Mouse (Mus musculus): ENCODE data around the gene Aspm. TPM values are rescaled to one million over a fixed set of nuclear protein-coding genes. Genes with fewer than 3 reads are reported as not detected.
A peak's percentile ranks its signal among the peaks of the same experiment; 100 is the strongest.
"Not testable (repeated sequence)": the region's sequence is repeated elsewhere in the genome, so short reads cannot be mapped to it uniquely, and the experiment has no call there.

Gene Aspm
- polyA plus RNA-seq, 1 experiment, result not detected

- Histone ChIP-seq H3K4me1 (ENCODE audit: control insufficient read depth, insufficient read depth, low read length) (peaks cover 9% of the 10 kb centered on the region; the same call in 1 of the 2 replicates), H3K27ac (ENCODE audit: insufficient read depth, low read depth, low read length) (no peak overlapping the region), H3K4me3 (ENCODE audit: insufficient read depth, low read depth, low read length) (peak overlapping the region; percentile 24)
- TF ChIP-seq POLR2A (IDR thresholded peaks at IDR 0.05; ENCODE audit: insufficient read depth, low read depth, low read length), result no peak
- no peak for TF ChIP-seq CTCF (IDR thresholded peaks at IDR 0.05; ENCODE audit: insufficient read depth, low read depth, low read length)
- 34% methylated on average over 3 of the region's 3 CpGs for WGBS
These were observed 29.6 kb upstream of the Aspm start for GRCm38 (mm10) chr1:139425006-139425405.

- Histone ChIP-seq H3K4me3 (ENCODE audit: insufficient read depth, low read depth, low read length) (no peak overlapping the region), H3K4me1 (ENCODE audit: control insufficient read depth, insufficient read depth, low read length) (no peaks in the 10 kb centered on the region), H3K27ac (ENCODE audit: insufficient read depth, low read depth, low read length) (no peak overlapping the region)
- TF ChIP-seq POLR2A (IDR thresholded peaks at IDR 0.05; ENCODE audit: insufficient read depth, low read depth, low read length) (no peak), CTCF (IDR thresholded peaks at IDR 0.05; ENCODE audit: insufficient read depth, low read depth, low read length) (no peak)
These were observed 16.2 kb upstream of the Aspm start for GRCm38 (mm10) chr1:139438373-139438772.

GRCm38 (mm10) chr1:139443103-139443502 is 11.5 kb upstream of the Aspm start:
- H3K4me3 ChIP-seq (ENCODE audit: insufficient read depth, low read depth, low read length); H3K4me1 ChIP-seq (ENCODE audit: control insufficient read depth, insufficient read depth, low read length); H3K27ac ChIP-seq (ENCODE audit: insufficient read depth, low read depth, low read length): not testable (repeated sequence)
- whole genome bisulfite sequencing, result 69% methylated on average over 9 of the region's 9 CpGs

GRCm38 (mm10) chr1:139455226-139455869 is 776 bp downstream of the Aspm start:
- WGBS, result 3% methylated on average over 17 of the region's 17 CpGs
- no peak overlapping the region for H3K27ac ChIP-seq (ENCODE audit: insufficient read depth, low read depth, low read length)
- TF ChIP-seq CTCF (IDR thresholded peaks at IDR 0.05; ENCODE audit: insufficient read depth, low read depth, low read length), result no peak
- no peak for TF ChIP-seq POLR2A (IDR thresholded peaks at IDR 0.05; ENCODE audit: insufficient read depth, low read depth, low read length)
- H3K4me3 ChIP-seq (ENCODE audit: insufficient read depth, low read depth, low read length), result peak overlapping the region; percentile 54
- peaks cover 8% of the 10 kb centered on the region for H3K4me1 ChIP-seq (ENCODE audit: control insufficient read depth, insufficient read depth, low read length)

GRCm38 (mm10) chr1:139460807-139461206 is 6.2 kb downstream of the Aspm start:
- no peaks in the 10 kb centered on the region for H3K4me1 ChIP-seq (ENCODE audit: control insufficient read depth, insufficient read depth, low read length)
- no peak overlapping the region for H3K4me3 ChIP-seq (ENCODE audit: insufficient read depth, low read depth, low read length)
- no peak for TF ChIP-seq POLR2A (IDR thresholded peaks at IDR 0.05; ENCODE audit: insufficient read depth, low read depth, low read length)
- no peak for TF ChIP-seq CTCF (IDR thresholded peaks at IDR 0.05; ENCODE audit: insufficient read depth, low read depth, low read length)
- 78% methylated on average over 5 of the region's 5 CpGs for WGBS
- H3K27ac ChIP-seq (ENCODE audit: insufficient read depth, low read depth, low read length), result no peak overlapping the region

GRCm38 (mm10) chr1:139465936-139466335 is 11.4 kb downstream of the Aspm start:
- Histone ChIP-seq H3K4me3 (ENCODE audit: insufficient read depth, low read depth, low read length) (no peak overlapping the region), H3K27ac (ENCODE audit: insufficient read depth, low read depth, low read length) (no peak overlapping the region), H3K4me1 (ENCODE audit: control insufficient read depth, insufficient read depth, low read length) (no peaks in the 10 kb centered on the region)
- TF ChIP-seq CTCF (IDR thresholded peaks at IDR 0.05; ENCODE audit: insufficient read depth, low read depth, low read length), result no peak
- no peak for TF ChIP-seq POLR2A (IDR thresholded peaks at IDR 0.05; ENCODE audit: insufficient read depth, low read depth, low read length)
- 88% methylated on average over 11 of the region's 11 CpGs for WGBS

GRCm38 (mm10) chr1:139478898-139479297 is 24.3 kb downstream of the Aspm start:
- no peak overlapping the region for H3K4me3 ChIP-seq (ENCODE audit: insufficient read depth, low read depth, low read length)
- H3K27ac ChIP-seq (ENCODE audit: insufficient read depth, low read depth, low read length), result no peak overlapping the region
- peaks cover 9% of the 10 kb centered on the region; the same call in 1 of the 2 replicates for H3K4me1 ChIP-seq (ENCODE audit: control insufficient read depth, insufficient read depth, low read length)
- 40% methylated on average over 11 of the region's 11 CpGs for WGBS
- TF ChIP-seq POLR2A (IDR thresholded peaks at IDR 0.05; ENCODE audit: insufficient read depth, low read depth, low read length) (no peak), CTCF (IDR thresholded peaks at IDR 0.05; ENCODE audit: insufficient read depth, low read depth, low read length) (no peak)

GRCm38 (mm10) chr1:139480246-139480645 is 25.7 kb downstream of the Aspm start:
- WGBS, result 61% methylated on average over 8 of the region's 8 CpGs
- TF ChIP-seq POLR2A (IDR thresholded peaks at IDR 0.05; ENCODE audit: insufficient read depth, low read depth, low read length) (no peak), CTCF (IDR thresholded peaks at IDR 0.05; ENCODE audit: insufficient read depth, low read depth, low read length) (no peak)
- Histone ChIP-seq H3K4me1 (ENCODE audit: control insufficient read depth, insufficient read depth, low read length) (peaks cover 9% of the 10 kb centered on the region; the same call in 1 of the 2 replicates), H3K27ac (ENCODE audit: insufficient read depth, low read depth, low read length) (no peak overlapping the region), H3K4me3 (ENCODE audit: insufficient read depth, low read depth, low read length) (no peak overlapping the region)

GRCm38 (mm10) chr1:139481146-139481545 is 26.6 kb downstream of the Aspm start:
- peaks cover 9% of the 10 kb centered on the region; the same call in 1 of the 2 replicates for H3K4me1 ChIP-seq (ENCODE audit: control insufficient read depth, insufficient read depth, low read length)
- H3K4me3 ChIP-seq (ENCODE audit: insufficient read depth, low read depth, low read length), result no peak overlapping the region
- no peak overlapping the region for H3K27ac ChIP-seq (ENCODE audit: insufficient read depth, low read depth, low read length)
- WGBS, result 46% methylated on average over 4 of the region's 4 CpGs
- no peak for TF ChIP-seq POLR2A (IDR thresholded peaks at IDR 0.05; ENCODE audit: insufficient read depth, low read depth, low read length)
- no peak for TF ChIP-seq CTCF (IDR thresholded peaks at IDR 0.05; ENCODE audit: insufficient read depth, low read depth, low read length)

- no peak overlapping the region for H3K4me3 ChIP-seq (ENCODE audit: insufficient read depth, low read depth, low read length)
- 74% methylated on average over 3 of the region's 3 CpGs for WGBS
- no peak overlapping the region for H3K27ac ChIP-seq (ENCODE audit: insufficient read depth, low read depth, low read length)
- TF ChIP-seq POLR2A (IDR thresholded peaks at IDR 0.05; ENCODE audit: insufficient read depth, low read depth, low read length) (no peak), CTCF (IDR thresholded peaks at IDR 0.05; ENCODE audit: insufficient read depth, low read depth, low read length) (no peak)
- H3K4me1 ChIP-seq (ENCODE audit: control insufficient read depth, insufficient read depth, low read length), result no peaks in the 10 kb centered on the region
These were observed 40.1 kb downstream of the Aspm start for GRCm38 (mm10) chr1:139494630-139495029.
